Mouse (Mus musculus) heart, postnatal 25 days (tissue): ENCODE results near the gene Gucy1a1. TPM values are rescaled to one million over a fixed set of nuclear protein-coding genes. Genes with fewer than 3 reads are reported as not detected.

ENCODE experiments used
- microRNA-seq: library from miRNA; unstranded; fragments of <30 nt; microRNA quantifications from one replicate; pipeline ENCODE4 v1.2.0, GENCODE M21; 2022
- total RNA-seq, 2 experiments: library from RNA; stranded (reverse); gene quantifications; 2 replicates each; pipeline ENCODE4 v1.2.3; 2021

Gucy1a1 gene
- total RNA-seq, 2 experiments from 2014 or later = 18.9 to 19.3 TPM

Small RNA genes within 50 kb of the gene (microRNA-seq; reads per million reads assigned to microRNA genes)
- gene Mir7010 = not detected

Other genes with a start within 250 kb of the Gucy1a1 start
- gene Ctso, start 213.2 kb downstream of the Gucy1a1 start, total RNA-seq = 1 to 10 TPM; 8.1 to 8.3 TPM
- gene Tdo2, start 169.6 kb downstream of the Gucy1a1 start, total RNA-seq = not detected
- not detected for gene Asic5, start 163.5 kb downstream of the Gucy1a1 start, total RNA-seq
- gene Gucy1b1, start 71.1 kb downstream of the Gucy1a1 start, total RNA-seq = 10 to 100 TPM; 13.0 to 17.8 TPM
- gene Map9, start 212.3 kb upstream of the Gucy1a1 start, total RNA-seq = 1 to 10 TPM; 2.0 to 2.6 TPM